Mouse (Mus musculus) heart, postnatal 4 days (tissue): ENCODE measurements at regions not wholly inside any gene's neighbourhood (a gene's known extent, or its start where the extent isn't known, plus 50 kb on each side); places are given as distances from the start of the nearest gene placed in this dataset.
"Not testable (repeated sequence)": the region's sequence is repeated elsewhere in the genome, so short reads cannot be mapped to it uniquely, and the experiment has no call there.

Source experiments
- DNase-seq: peaks from one replicate; pipeline ENCODE4 v3.0.0; 2021

DNA sequence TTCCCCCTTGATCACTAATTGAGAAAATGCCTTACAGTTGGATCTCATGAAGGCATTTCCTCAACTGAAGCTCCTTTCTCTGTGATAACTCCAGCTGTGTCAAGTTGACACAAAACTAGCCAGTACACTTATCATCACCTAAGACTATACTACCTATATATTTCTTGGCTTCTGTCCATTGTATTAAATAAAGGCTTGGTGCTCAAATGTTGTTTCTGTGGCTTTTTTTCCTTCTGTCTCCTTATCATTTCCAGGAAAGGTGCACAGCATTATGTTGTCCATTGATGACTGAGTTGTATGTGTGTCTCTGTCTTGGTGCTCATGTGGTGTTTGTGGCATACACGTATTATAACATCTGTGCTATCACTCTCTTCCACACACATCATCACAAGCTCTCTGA, 461.5 kb downstream of the Dad1 start:
- DNase-seq: not testable (repeated sequence)

DNA sequence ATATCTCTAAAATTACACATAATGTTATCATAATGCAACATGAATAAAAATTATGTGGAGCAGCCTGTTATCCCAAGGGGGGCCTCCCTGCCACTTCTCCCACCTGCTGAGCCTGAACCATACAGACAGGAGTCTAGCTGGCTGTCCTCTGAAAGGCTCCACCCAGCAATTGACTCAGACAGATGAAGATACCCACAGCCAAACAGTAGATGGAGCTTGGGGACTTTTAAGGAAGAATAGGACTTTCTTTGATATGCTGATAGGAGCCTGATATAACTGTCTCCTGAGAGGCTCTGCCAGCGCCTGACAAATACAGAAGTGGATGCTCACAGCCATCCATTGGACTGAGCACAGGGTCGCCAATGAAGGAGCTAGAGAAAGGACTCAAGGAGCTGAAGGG, 468.4 kb downstream of the Dad1 start:
- DNase-seq: not testable (repeated sequence)

DNA sequence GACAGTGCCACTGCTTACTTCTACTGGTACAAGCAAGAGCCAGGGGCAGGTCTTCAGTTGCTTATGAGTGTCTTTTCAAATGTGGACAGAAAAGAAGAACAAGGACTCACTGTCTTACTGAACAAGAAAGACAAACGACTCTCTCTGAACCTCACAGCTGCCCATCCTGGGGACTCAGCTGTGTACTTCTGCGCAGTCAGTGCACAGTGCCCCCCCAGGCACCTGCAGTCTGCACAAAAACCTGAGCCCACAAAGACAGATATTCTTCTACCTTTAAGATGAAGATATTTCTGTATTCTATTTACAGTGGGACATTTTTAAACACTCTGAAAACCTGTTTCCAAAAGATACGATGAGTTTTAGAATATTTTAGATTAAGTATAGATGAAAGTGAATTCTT, 476.5 kb downstream of the Dad1 start:
- DNase-seq: no peak

DNA sequence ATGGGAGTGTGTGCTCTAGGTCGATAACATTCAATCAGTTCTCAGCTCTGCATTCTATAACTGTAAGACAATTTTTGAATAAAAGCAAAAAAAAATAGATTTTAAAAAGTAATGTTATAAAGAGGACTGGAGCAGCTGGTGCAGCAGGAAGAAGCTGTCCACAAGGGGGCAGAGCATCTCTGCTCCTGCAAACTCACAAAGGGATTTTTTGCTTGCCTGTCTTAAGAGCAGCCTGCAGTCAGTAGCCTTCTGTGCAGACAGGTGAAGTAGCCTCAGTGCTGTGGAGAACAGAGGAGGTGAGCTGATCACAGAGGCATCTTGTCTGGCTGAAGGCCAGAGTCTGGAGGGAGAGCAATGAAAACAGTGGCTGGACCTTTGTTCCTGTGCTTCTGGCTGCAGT, 477.2 kb downstream of the Dad1 start:
- peak; percentile 53 for DNase-seq

DNA sequence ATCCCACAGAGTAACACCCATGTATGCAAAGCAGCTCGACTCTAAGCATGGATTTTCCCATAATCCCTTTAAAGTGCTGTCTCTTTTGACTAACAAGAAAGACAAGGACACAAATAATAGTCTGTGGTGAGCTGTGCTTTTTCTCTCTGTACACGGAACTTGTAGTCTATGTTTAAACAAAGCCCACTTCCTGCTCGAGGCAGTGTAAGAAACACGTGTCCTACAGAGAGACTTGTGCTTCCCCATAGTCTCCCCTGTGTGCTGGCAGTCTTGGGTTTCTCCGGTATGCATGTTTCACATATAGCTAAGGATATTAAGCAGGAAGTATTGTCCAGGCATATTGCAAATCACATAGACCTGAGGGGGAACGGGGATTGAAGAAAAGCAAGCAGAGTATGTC, 487.4 kb downstream of the Dad1 start:
- DNase-seq: not testable (repeated sequence)

DNA sequence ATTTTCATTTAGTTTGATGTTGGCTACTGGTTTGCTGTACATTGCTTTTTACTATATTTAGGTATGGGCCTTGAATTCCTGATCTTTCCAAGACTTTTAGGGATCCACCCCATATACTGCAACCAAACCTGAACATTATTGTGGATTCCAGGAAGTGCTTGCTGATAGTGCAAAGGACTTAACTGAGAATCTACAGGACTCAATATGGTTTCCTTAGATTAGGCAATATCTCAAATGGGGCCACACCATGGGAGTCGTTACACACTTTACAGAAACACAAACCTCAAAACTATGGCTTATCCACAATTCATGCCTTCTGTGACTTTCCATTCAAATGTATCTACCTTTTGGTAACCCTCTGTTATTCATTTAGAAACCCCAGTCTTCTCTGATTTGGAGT, 488.0 kb downstream of the Dad1 start:
- not testable (repeated sequence) for DNase-seq

DNA sequence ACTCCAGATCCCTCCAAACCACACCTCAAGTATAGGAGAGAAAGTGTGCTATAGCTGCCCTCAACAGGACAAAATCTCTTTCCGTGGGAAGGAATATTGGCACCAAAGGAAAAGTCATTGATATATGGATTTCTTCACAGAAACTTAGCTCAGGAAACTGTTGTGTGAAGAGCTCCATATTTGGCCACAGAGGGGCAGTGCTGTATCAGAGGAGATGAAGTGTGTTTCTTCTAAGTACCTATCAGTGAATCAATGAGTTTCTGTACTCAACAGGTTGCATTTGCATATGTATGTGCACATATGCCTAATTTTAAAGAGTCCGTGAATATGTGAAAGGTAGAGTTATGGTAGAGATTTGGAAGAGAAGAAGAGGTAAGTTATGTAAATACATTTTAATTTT, 493.3 kb downstream of the Dad1 start:
- not testable (repeated sequence) for DNase-seq

DNA sequence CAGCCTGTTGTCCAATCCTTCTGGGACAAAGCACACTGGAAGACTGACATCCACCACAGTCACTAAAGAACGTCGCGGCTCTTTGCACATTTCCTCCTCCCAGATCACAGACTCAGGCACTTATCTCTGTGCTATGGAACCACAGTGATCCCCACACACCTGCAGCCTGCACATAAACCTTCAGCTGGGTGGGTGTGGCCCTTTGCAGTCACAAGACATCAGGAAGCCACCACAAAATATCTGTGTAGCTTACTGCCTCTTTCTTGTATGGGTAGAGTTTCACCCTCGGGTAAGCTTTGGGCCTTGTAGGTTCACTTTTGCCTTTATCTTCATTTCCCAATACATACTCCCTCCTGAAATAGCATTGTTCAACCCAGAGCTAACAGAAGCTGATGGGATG, 496.1 kb downstream of the Dad1 start:
- not testable (repeated sequence) for DNase-seq

DNA sequence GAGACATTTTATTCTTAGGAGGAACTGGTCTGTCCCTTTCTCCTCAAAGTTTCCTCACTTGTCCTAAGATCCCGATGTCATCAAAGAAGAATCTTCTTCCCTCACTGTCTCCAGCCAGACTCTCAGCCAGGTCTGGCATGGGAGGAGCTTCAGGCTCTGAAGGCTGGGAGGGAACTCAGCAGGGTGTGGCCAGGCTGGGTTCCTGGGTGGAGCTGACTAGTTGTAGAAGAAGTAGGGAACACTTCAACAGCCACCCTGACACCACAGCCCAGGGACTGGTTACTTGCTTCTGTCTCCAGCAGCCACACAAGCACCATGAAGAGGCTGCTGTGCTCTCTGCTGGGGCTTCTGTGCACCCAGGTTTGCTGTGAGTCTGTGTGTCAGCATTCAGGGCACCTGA, 496.8 kb downstream of the Dad1 start:
- DNase-seq: not testable (repeated sequence)

DNA sequence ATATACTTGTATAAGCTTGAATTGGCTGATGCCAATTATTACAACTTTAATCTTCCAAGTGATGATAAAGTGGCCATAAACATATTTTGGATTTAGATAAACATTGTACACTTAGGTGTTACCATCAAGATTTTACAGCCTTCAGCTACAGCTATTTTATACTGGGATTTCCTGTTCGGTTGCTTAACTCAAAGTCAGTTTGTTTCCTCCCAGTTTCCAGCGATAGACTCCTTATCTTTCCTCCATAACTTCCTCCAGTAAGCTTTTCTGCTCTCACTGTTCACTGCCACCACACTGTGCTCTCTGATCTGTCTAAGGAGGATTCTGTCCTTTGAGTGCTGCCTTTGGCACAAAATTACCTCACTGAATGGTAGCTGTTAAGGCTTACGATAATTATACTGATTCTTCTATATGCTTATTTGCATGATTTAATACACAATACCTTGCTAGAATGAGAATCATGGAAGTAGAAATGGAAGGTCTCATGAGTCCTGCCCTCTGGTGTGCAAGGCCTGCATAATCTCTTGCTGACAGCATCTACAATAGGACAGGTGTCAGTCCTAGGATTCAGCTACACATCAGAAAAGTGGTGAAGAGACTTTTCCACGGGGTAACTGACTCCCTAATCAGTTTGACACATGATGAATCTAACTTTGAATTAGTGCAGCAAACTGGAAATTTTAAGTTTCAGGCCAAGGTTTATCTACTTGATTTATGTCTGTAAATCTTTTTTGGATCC, 503.0 kb downstream of the Dad1 start:
- DNase-seq: no peak

DNA sequence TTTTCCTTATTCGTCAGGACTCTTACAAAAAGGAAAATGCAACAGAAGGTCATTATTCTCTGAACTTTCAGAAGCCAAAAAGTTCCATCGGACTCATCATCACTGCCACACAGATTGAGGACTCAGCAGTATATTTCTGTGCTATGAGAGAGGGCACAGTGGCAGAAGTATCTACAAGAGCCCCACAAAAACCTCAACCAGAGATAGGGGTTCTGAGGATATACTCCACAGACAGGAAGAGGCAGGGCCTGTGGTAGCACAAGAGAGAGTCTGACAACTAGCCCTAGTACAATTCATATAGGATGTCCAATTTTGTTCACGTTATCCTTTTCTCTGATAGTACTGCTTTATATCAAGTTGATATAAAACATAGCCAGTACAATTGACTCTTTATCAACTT, 510.4 kb downstream of the Dad1 start:
- DNase-seq: not testable (repeated sequence)

DNA sequence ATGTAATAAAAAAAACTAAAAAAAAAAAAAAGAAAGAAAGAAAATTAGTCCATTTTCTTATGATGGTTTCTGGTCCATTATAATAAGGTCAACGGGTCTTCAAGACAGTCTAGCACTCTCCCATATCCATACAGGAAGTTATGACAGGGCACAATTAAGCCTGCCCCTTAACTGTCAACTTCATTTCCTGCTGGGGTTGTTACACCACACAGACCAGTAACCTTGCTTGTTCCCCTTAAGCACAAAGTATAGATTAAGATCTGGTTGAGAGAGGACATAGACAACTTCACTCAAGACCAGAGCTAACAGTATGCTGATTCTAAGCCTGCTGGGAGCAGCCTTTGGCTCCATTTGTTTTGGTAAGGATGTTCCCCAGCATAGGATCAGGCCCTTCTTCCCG, 511.0 kb downstream of the Dad1 start:
- not testable (repeated sequence) for DNase-seq

DNA sequence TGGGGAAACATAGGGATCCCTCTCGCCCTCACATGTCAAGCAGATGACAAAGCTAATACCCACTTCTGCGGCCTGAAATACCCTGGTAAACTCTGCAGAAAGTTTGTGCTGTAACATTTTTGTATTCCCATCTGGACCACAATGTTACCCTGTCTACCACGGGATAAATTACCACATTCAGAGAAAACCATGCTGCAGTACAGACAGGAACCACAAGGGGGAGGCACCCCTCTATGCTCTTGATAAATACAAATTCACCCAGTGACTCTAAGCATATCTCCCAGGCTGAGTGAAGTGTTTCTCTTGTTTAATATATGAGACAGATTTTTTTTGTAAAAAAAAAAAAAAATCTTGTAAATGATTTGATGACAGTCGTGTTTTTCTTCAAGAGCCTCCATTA, 512.7 kb downstream of the Dad1 start:
- DNase-seq: peak; percentile 67

DNA sequence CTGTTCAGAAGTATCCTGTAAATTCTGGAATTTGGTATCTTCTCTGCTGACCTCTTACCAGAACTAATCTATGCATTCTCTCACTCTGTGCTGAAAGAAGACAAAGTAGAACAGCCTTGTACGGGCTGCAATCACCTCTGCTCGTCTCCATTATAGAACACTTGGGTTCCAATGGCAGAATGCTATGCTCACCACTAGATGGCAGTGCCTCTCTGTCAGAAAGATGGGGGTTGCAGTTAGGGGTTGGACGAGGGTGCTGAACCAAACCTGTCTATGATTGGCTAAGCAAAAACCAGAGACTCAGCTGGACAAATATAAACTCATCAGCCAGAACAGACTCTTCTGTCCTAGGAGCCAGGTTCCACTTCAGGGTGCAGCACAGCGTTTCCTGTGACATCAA, 515.9 kb downstream of the Dad1 start:
- peak; percentile 5 for DNase-seq

DNA sequence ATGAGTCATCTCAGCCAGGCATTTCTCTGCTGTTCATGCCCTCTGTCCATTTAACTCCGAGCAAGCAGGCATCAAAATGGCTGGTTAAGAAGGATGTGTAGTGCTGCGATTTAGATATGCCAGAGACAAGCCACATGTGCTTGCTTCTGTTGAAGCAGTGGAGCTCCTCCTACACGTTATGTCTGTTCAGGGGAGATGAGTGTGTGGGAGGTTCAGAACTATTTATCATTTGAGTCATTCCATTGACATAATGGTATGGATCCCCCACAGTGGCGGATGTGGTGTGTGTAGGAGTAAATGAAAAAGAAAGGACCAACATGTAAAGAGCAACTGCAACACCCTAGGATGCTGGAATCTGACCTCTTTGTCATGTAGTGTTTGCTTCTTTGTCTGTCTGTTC, 517.6 kb downstream of the Dad1 start:
- not testable (repeated sequence) for DNase-seq

DNA sequence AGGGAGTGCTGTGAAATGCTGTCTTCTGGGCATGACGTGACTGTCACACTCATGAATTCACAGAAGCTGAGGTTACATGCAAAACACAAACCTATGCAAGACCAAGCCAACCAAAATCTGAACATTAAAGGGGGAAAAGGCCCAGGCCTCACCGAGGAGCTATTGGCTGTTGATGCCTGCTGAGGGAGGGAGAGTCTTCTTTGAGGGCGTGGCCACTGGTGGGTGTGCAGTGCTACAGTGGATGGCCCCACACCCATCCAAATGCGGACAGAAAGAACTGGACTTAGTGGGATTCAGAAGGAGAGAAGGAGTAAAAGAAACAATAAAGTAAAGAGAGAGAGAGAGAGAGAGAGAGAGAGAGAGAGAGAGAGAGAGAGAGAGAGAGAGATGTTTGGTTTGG, 522.3 kb downstream of the Dad1 start:
- not testable (repeated sequence) for DNase-seq

DNA sequence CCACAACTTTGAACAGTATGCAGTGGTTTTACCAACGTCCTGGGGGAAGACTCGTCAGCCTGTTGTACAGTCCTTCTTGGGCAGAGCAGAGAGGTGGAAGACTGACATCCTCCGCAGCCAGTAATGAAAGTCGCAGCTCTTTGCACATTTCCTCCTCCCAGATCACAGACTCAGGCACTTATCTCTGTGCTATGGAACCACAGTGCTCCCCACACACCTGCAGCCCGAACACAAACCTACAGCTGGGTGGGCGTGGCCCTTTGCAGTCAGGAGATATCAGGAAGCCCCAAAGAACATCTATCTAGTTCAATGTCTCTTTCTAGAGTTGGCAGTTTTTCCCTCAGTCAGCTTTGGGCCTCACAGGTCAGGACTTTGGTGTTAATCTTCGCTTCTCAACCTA, 524.0 kb downstream of the Dad1 start:
- DNase-seq: not testable (repeated sequence)

DNA sequence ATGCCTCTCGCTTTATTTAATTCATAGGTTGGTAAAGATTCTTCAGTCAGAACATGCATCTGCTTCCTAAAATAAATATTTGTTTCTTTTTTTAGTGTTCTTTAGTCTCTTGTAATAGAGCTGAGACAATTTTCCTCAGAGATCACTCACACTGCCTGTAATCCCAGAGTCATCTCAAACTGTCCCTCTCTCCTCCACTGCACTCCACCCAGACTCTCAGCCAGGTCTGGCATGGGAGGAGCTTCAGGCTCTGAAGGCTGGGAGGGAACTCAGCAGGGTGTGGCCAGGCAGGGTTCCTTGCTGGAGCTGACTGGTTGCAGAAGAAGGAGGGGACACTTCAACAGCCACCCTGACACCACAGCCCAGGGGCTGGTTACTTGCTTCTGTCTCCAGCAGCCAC, 524.8 kb downstream of the Dad1 start:
- not testable (repeated sequence) for DNase-seq

DNA sequence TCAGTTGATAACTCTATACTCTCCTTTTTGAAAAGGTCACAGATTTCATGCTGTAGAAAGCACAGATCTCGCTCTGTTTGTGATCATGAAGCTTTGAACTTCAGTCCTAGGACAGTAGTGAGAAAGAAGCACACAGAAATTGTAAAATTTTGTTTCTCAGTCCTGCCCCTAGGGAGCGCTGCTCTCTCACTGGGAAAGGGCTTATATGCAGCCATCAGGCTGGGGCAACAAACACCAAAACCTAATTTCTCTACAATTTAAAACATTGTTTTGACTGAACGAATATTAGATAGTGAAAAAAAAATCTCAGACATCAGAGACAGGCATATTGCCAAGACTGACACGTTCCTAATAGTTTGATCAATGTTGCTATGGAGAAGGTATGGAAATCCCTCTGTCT, 527.0 kb downstream of the Dad1 start:
- not testable (repeated sequence) for DNase-seq

DNA sequence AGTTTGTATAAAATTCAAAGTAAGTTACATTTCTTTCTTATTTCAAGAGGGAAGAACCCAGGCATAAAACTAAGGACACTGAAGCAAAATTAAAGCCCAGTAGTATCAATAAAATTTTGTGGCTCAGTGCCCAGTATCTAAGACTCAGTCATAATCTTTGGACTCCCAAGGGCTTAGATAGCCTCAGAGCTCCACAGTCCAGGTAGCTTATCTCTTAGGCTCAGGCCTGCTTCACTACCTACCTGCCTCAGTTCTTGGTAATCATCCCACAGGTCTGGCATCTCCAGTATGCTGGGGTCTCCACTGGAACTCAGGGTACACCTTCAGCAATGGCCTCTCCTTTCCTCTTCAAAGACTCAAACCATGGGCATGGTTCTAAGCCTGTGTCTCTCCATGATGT, 530.3 kb downstream of the Dad1 start:
- not testable (repeated sequence) for DNase-seq

DNA sequence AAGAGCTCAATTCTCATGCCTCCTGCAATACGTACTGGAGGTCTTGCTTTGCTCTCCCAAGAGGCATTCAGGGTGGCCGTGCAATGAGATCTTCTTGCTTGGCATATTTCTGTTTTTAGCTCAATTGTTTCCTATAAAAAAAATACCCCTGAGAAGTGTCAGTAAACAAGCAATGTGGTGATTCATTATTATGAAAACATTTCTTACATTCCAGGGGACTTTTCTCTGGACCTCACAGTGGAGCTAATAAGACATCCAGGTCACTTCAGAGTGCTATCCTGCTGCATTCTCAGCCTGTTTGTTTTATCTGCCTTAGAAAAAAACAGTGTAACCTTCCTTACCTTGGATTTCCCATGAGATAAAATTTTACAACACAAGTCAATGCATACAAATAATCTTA, 532.0 kb downstream of the Dad1 start:
- DNase-seq: not testable (repeated sequence)

DNA sequence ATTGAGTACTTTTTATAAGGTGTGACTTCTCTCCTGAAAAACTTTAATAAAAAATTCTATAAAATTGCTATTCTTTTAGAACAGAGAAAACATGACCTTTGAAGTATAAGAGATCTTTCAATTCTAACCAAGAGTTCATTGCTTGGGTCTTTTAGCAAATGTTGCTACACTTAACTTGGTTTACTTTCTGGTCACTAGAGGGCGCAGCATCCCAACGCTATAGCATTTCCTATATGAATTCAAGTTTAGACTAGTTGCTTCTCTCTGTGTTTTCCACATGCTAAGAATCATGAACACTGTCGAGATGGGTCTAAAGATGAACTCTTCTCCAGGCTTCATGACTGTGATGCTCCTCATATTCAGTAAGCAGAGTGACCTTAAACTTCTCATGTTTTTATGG, 544.3 kb downstream of the Dad1 start:
- DNase-seq: peak; percentile 11

DNA sequence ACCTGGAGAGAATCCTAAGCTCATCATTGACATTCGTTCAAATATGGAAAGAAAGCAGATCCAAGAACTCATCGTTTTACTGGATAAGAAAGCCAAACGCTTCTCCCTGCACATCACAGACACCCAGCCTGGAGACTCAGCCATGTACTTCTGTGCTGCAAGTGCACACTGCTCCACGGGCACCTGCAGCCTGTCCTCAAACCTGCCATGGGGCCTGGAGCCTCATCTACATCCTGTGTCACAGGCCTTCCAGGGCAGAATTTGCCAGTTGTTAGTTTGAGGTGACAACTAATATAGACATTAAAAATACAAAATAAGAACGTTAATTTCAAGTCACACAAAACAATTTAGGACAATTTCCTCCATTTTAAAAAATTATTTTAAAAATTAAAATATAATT, 549.6 kb downstream of the Dad1 start:
- DNase-seq: not testable (repeated sequence)

DNA sequence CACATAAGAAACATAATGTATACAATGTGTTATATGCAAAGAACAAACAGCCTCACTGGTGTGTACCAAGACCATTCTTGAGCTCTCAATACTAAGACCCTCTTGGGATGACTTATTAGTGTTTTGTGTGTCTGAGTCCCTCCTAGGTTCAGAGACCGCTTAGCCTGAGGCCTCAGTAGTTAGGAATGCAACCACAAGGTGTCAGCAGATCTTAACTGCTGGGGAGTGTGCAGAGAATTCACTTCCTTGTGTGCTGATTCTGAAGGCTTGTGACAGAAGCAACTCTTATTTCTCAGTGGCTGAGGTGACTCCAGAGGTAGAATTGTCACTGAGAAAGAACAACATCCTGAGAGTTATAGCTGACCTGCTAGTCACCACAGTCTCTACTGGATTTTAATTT, 550.3 kb downstream of the Dad1 start:
- DNase-seq: not testable (repeated sequence)

DNA sequence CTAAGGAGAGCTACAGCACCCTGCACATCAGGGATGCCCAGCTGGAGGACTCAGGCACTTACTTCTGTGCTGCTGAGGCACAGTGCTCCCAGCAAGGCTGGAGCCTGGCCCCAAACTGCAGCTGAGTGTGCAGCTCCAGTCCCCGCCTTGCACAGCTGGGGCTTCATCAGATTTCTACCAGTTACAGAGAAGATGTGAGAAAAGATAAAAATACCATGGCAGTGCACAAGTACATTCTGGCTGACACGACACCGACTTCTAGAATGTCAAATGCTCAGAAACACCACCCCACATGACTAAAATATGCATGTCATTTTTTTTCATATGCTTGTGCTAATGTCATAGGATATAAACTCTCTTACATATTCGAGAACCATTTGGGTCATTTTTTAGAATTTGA, 569.8 kb downstream of the Dad1 start:
- DNase-seq: not testable (repeated sequence)
